Mouse (Mus musculus): ENCODE measurements at regions not wholly inside any gene's neighbourhood (a gene's known extent, or its start where the extent isn't known, plus 50 kb on each side); places are given as distances from the start of the nearest gene placed in this dataset.

DNA sequence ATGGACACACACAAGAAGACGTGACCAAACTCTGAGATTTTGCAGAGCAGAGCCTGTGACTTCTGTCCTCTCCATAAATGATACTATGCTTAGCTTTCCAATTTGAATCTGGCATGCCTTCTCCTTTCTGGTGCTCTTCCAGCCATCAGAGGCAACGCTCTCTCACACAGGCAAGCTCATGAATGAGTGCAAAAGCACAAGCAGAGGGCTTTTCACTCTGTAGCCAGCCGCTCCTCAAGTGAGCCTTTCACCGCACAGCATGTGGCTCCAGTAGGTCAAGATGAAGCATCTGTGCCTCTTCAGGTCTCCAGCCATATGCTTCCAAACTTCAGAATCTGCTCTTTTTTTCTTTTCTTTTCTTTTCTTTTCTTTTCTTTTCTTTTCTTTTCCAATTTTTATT, 106.2 kb downstream of the Spry2 start:
- no peak for TF ChIP-seq E2F4 (IDR thresholded peaks at IDR 0.05; ENCODE audit: borderline replicate concordance, low read depth, low read length)
- TF ChIP-seq CTCF (IDR thresholded peaks at IDR 0.05 in 2 of 3, conservative IDR thresholded peaks at IDR 0.05 in 1 of 3; ENCODE audit: control insufficient read depth in 1 of 3, insufficient read depth in 1 of 3, low read depth in 2 of 3, low read length in 3 of 3, poor library complexity in 1 of 3, severe bottlenecking in 1 of 3), result no peak
- TF ChIP-seq MAFK (IDR thresholded peaks at IDR 0.05; ENCODE audit: borderline replicate concordance, low read depth, low read length), result no peak
- TF ChIP-seq POLR2AphosphoS2 (IDR thresholded peaks at IDR 0.05; ENCODE audit: low read length), result no peak
- TF ChIP-seq RCOR1 (IDR thresholded peaks at IDR 0.05; ENCODE audit: low read depth, low read length), result no peak
- TF ChIP-seq POLR2A (IDR thresholded peaks at IDR 0.05; ENCODE audit: control insufficient read depth in 1 of 2, insufficient read depth in 1 of 2, low read depth in 1 of 2, low read length in 2 of 2, poor library complexity in 1 of 2), result no peak
- no peak for TF ChIP-seq CHD1 (IDR thresholded peaks at IDR 0.05; ENCODE audit: low read depth, low read length)
- no peak for TF ChIP-seq BHLHE40 (IDR thresholded peaks at IDR 0.05; ENCODE audit: borderline replicate concordance, low read depth, low read length)
- no peak for TF ChIP-seq MAX (IDR thresholded peaks at IDR 0.05; ENCODE audit: low read length)
- TF ChIP-seq UBTF (IDR thresholded peaks at IDR 0.05; ENCODE audit: borderline replicate concordance, insufficient read depth, low read depth, low read length), result no peak
- TF ChIP-seq USF2 (IDR thresholded peaks at IDR 0.05; ENCODE audit: borderline replicate concordance in 1 of 2, insufficient read depth in 1 of 2, low read depth in 1 of 2, low read length in 2 of 2), result no peak
- no peak for TF ChIP-seq HCFC1 (IDR thresholded peaks at IDR 0.05; ENCODE audit: low read depth, low read length)
- no peak for TF ChIP-seq EP300 (IDR thresholded peaks at IDR 0.05; ENCODE audit: low read depth in 1 of 2, low read length in 2 of 2)
- no peak for TF ChIP-seq ETS1 (IDR thresholded peaks at IDR 0.05; ENCODE audit: low read depth, low read length)
